Comparison of ENCODE assay signal across 7 mouse cellular contexts in the genomic region with DNA sequence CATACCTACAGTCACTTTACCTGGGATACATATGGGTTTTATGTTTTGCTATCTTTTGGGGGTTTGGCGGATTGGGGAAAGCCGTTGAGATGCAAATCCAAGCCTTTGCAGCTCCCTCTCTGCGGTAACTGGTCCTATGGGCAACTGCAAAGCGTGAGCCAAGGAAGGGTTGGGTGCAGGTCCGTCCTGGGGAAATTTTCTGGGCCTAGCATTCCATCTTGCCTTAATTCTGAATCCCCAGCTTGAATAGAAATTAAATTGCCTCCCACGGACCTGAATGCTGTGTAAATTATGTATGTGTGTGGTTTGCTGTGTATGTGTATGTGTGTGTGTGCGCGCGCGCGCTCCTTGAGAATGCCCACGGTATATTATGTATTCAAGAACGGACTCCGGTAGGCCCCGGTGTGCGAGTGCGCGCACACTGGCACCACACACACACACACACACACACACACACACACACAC. TPM values are rescaled to one million over a fixed set of nuclear protein-coding genes. Genes with fewer than 3 reads are reported as not detected.
A peak's percentile ranks its signal among the peaks of the same experiment; 100 is the strongest.
DNase-seq lines count a peak whose midpoint lies in the region; ATAC-seq and TF ChIP-seq lines count a peak whose summit lies in the region.

No protein-coding gene starts in this region.

- no peaks in the 10 kb centered on the region for H3K36me3 ChIP-seq in liver, adult 2 months (ENCODE audit: control insufficient read depth, insufficient read depth, low read length)
- peaks cover 5% of the 10 kb centered on the region; the same call in 1 of the 2 replicates for H3K36me3 ChIP-seq in embryonic facial prominence, embryonic 13.5 days
- no peaks in the 10 kb centered on the region for H3K36me3 ChIP-seq in hindbrain, embryonic 16.5 days (ENCODE audit: control insufficient read depth, insufficient read depth, low read length)
- no peaks in the 10 kb centered on the region for H3K36me3 ChIP-seq in myocyte (ENCODE audit: control insufficient read depth, insufficient read depth)

- H3K79me2 ChIP-seq in liver, adult 2 months (ENCODE audit: control insufficient read depth, insufficient read depth, low read length) = 0 out of 2 replicates have a peak, but pooled peaks cover 3% of the 10 kb centered on the region
- peaks cover 58% of the 10 kb centered on the region for H3K79me2 ChIP-seq in myocyte (ENCODE audit: control insufficient read depth, insufficient read depth)

- TF ChIP-seq POLR2A in liver, adult 2 months (IDR thresholded peaks at IDR 0.05; ENCODE audit: extremely low read depth, insufficient read depth, low read length) = no peak
- no peak for TF ChIP-seq POLR2A in myocyte (IDR thresholded peaks at IDR 0.05; ENCODE audit: insufficient read length, low read depth)

- H3K9ac ChIP-seq in liver, adult 2 months (ENCODE audit: low read depth, low read length) = peak overlapping the region; percentile 66
- peak overlapping the region; percentile 87 for H3K9ac ChIP-seq in embryonic facial prominence, embryonic 13.5 days
- H3K9ac ChIP-seq in hindbrain, embryonic 16.5 days (ENCODE audit: low read depth, low read length) = peak overlapping the region; percentile 88

- no peaks in the 10 kb centered on the region for H3K9me3 ChIP-seq in embryonic facial prominence, embryonic 13.5 days
- H3K9me3 ChIP-seq in hindbrain, embryonic 16.5 days (ENCODE audit: control insufficient read depth, low read length) = no peaks in the 10 kb centered on the region

- no peak for ATAC-seq in embryonic facial prominence, embryonic 13.5 days (ENCODE audit: insufficient number of reproducible peaks, insufficient read depth, low FRiP score, low TSS enrichment, low read depth)
- ATAC-seq in hindbrain, embryonic 16.5 days = peak; percentile 13

- H3K27me3 ChIP-seq in liver, adult 2 months (ENCODE audit: control insufficient read depth, insufficient read depth, low read length) = 0 out of 2 replicates have a peak, but pooled peaks cover 2% of the 10 kb centered on the region
- peaks cover 34% of the 10 kb centered on the region for H3K27me3 ChIP-seq in embryonic facial prominence, embryonic 13.5 days
- H3K27me3 ChIP-seq in hindbrain, embryonic 16.5 days (replicated peaks; ENCODE audit: control insufficient read depth, insufficient read depth, low read length) = no peaks in the 10 kb centered on the region; the same call in 1 of the 2 replicates
- H3K27me3 ChIP-seq in myocyte (ENCODE audit: control insufficient read depth, insufficient read depth, insufficient read length) = no peaks in the 10 kb centered on the region

- H3K4me3 ChIP-seq in liver, adult 2 months (ENCODE audit: insufficient read depth, low read depth, low read length) = peak overlapping the region; percentile 80
- peak overlapping the region; percentile 74 for H3K4me3 ChIP-seq in embryonic facial prominence, embryonic 13.5 days
- peak overlapping the region; percentile 65 for H3K4me3 ChIP-seq in hindbrain, embryonic 16.5 days (ENCODE audit: low read length)
- peak overlapping the region; percentile 85 for H3K4me3 ChIP-seq in myocyte

- 16% methylated on average over 18 of the region's 18 CpGs for WGBS in liver, adult 2 months
- WGBS in embryonic facial prominence, embryonic 13.5 days = 2% methylated on average over 17 of the region's 18 CpGs
- 1% methylated on average over 17 of the region's 18 CpGs for WGBS in hindbrain, embryonic 16.5 days

- no peak for TF ChIP-seq CTCF in liver, adult 2 months (IDR thresholded peaks at IDR 0.05; ENCODE audit: low read depth, low read length)

- peak overlapping the region; percentile 40 for H3K27ac ChIP-seq in liver, adult 2 months (replicated peaks; ENCODE audit: insufficient read depth, low read depth, low read length)
- H3K27ac ChIP-seq in embryonic facial prominence, embryonic 13.5 days = peak overlapping the region; percentile 83
- peak overlapping the region; percentile 86 for H3K27ac ChIP-seq in hindbrain, embryonic 16.5 days (ENCODE audit: low read depth, low read length)

- peaks cover 17% of the 10 kb centered on the region for H3K4me1 ChIP-seq in liver, adult 2 months (ENCODE audit: control insufficient read depth, insufficient read depth, low read length)
- H3K4me1 ChIP-seq in embryonic facial prominence, embryonic 13.5 days = peaks cover 64% of the 10 kb centered on the region
- peaks cover 32% of the 10 kb centered on the region for H3K4me1 ChIP-seq in hindbrain, embryonic 16.5 days (ENCODE audit: control insufficient read depth, insufficient read depth, low read depth, low read length)

- no peak for DNase-seq in liver, adult 2 months (ENCODE audit: extremely low read depth, low read depth, low spot score)
- DNase-seq in liver = no peak
- no peak for DNase-seq in adrenal gland, postnatal 36 days
- no peak for DNase-seq in cerebellum, adult 9-10 months

- H3K4me2 ChIP-seq in embryonic facial prominence, embryonic 13.5 days = peak overlapping the region; percentile 92
- peak overlapping the region; percentile 98 for H3K4me2 ChIP-seq in hindbrain, embryonic 16.5 days (ENCODE audit: low read length)
- peak overlapping the region; percentile 99 for H3K4me2 ChIP-seq in myocyte (ENCODE audit: low read depth)

- peak overlapping the region; percentile 22 for H3ac ChIP-seq in myocyte (ENCODE audit: control insufficient read depth, insufficient read length)

TF ChIP-seq in myocyte, 11 proteins besides CTCF, POLR2A, EP300 and RAD21:
- TF ChIP-seq MYOG (IDR thresholded peaks at IDR 0.05; ENCODE audit: control insufficient read depth in 1 of 3, insufficient read depth in 1 of 3, insufficient read length in 2 of 3, low read depth in 2 of 3) (no peak), POLR2AphosphoS2 (IDR thresholded peaks at IDR 0.05; ENCODE audit: insufficient read length, low read depth) (no peak), TCF12 (IDR thresholded peaks at IDR 0.05; ENCODE audit: insufficient read depth, poor library complexity, severe bottlenecking) (no peak), MAX (IDR thresholded peaks at IDR 0.05; ENCODE audit: low read depth) (no peak), TCF3 (IDR thresholded peaks at IDR 0.05; ENCODE audit: insufficient read length, low read depth) (no peak), CEBPB (IDR thresholded peaks at IDR 0.05; ENCODE audit: insufficient read depth, poor library complexity, severe bottlenecking) (no peak), USF1 (IDR thresholded peaks at IDR 0.05; ENCODE audit: low read depth) (no peak), MYOD1 (IDR thresholded peaks at IDR 0.05; ENCODE audit: control insufficient read depth in 1 of 3, insufficient read length in 2 of 3, low read depth in 2 of 3) (no peak), SRF (IDR thresholded peaks at IDR 0.05; ENCODE audit: control insufficient read depth, insufficient read length, low read depth) (no peak), E2F4 (IDR thresholded peaks at IDR 0.05; ENCODE audit: insufficient read depth) (no peak), REST (IDR thresholded peaks at IDR 0.05; ENCODE audit: insufficient read depth, insufficient read length) (no peak)

RNA-seq across cellular contexts. Expression of a gene that starts 2.5 kb away (rescaled TPM):
- 8.3 and 11.4 TPM in 2 replicates for total RNA-seq in liver, adult 2 months (2014; rRNA removed)
- polyA plus RNA-seq in liver, adult 2 months (2012; rRNA removed) = 3.2 and 3.3 TPM in 2 replicates
- 48.3 and 51.3 TPM in 2 replicates for polyA plus RNA-seq in embryonic facial prominence, embryonic 13.5 days (2015; fragmentation: Nextera tagmentation; extraction: Ambion mirVana)
- polyA plus RNA-seq in hindbrain, embryonic 16.5 days (2015; fragmentation: Nextera tagmentation; extraction: Ambion mirVana) = 22.7 and 31.5 TPM in 2 replicates
- polyA plus RNA-seq in myocyte (2012; fragmentation: generic; extraction: Trizol) = 18.3 TPM
- total RNA-seq in adrenal gland, postnatal 36 days (2021) = 10 to 100 TPM; 36.7 to 37.9 TPM
